Mouse (Mus musculus): ENCODE measurements around the gene Gatad2a. TPM values are rescaled to one million over a fixed set of nuclear protein-coding genes. Genes with fewer than 3 reads are reported as not detected.
A peak's percentile ranks its signal among the peaks of the same experiment; 100 is the strongest.

Gatad2a gene
- total and polyA plus RNA-seq, 3 experiments, result 52.2 to 139 (median 99.3) TPM

- TF ChIP-seq TAL1 (conservative IDR thresholded peaks at IDR 0.05; ENCODE audit: low read depth, low read length) (no peak), CTCF (IDR thresholded peaks at IDR 0.05; ENCODE audit: low read depth, low read length) (no peak), GATA1 (IDR thresholded peaks at IDR 0.05; ENCODE audit: borderline replicate concordance, low read length) (no peak), GATA2 (IDR thresholded peaks at IDR 0.05; ENCODE audit: borderline replicate concordance, low read depth, low read length) (no peak), POLR2AphosphoS5 (IDR thresholded peaks at IDR 0.05; ENCODE audit: insufficient replicate concordance, low read depth, low read length) (no peak)
- DNase-seq (ENCODE audit: low spot score) (no peak), ATAC-seq (ENCODE audit: extremely low read depth, insufficient number of reproducible peaks, low FRiP score, poor library complexity, severe bottlenecking) (no peak)
- Histone ChIP-seq H3K4me1 (ENCODE audit: insufficient read depth, low read depth, low read length) (peaks cover 8% of the 10 kb centered on the region; the same call in 1 of the 2 replicates), H3K4me3 (ENCODE audit: low read depth, low read length) (no peak overlapping the region), H3K36me3 (replicated peaks) (no peaks in the 10 kb centered on the region), H3K9me3 (replicated peaks) (peaks cover 2% of the 10 kb centered on the region; the same call in 1 of the 2 replicates), H3K27me3 (ENCODE audit: insufficient read depth, low read length) (peaks cover 30% of the 10 kb centered on the region)
These were observed 121.5 kb downstream of the Gatad2a start for GRCm38 (mm10) chr8:69874654-69875053.

GRCm38 (mm10) chr8:69874155-69874554 is 122.0 kb downstream of the Gatad2a start:
- peaks cover 29% of the 10 kb centered on the region for H3K27me3 ChIP-seq (ENCODE audit: insufficient read depth, low read length)
- H3K9me3 ChIP-seq (replicated peaks), result no peaks in the 10 kb centered on the region
- H3K36me3 ChIP-seq (replicated peaks), result no peaks in the 10 kb centered on the region
- H3K4me1 ChIP-seq (ENCODE audit: insufficient read depth, low read depth, low read length), result peaks cover 8% of the 10 kb centered on the region; the same call in 1 of the 2 replicates
- TF ChIP-seq TAL1 (conservative IDR thresholded peaks at IDR 0.05; ENCODE audit: low read depth, low read length) (no peak), GATA2 (IDR thresholded peaks at IDR 0.05; ENCODE audit: borderline replicate concordance, low read depth, low read length) (no peak), GATA1 (IDR thresholded peaks at IDR 0.05; ENCODE audit: borderline replicate concordance, low read length) (no peak), CTCF (IDR thresholded peaks at IDR 0.05; ENCODE audit: low read depth, low read length) (peak; percentile 82)
- no peak for DNase-seq (ENCODE audit: low spot score)
- no peak overlapping the region for H3K4me3 ChIP-seq (ENCODE audit: low read depth, low read length)
- ATAC-seq (ENCODE audit: extremely low read depth, insufficient number of reproducible peaks, low FRiP score, poor library complexity, severe bottlenecking), result no peak

- TF ChIP-seq POLR2AphosphoS5 (IDR thresholded peaks at IDR 0.05; ENCODE audit: insufficient replicate concordance, low read depth, low read length) (no peak), TAL1 (conservative IDR thresholded peaks at IDR 0.05; ENCODE audit: low read depth, low read length) (no peak)
- Histone ChIP-seq H3K36me3 (replicated peaks) (no peaks in the 10 kb centered on the region), H3K27me3 (ENCODE audit: insufficient read depth, low read length) (peaks cover 23% of the 10 kb centered on the region), H3K9me3 (replicated peaks) (no peaks in the 10 kb centered on the region), H3K4me3 (ENCODE audit: low read depth, low read length) (no peak overlapping the region), H3K4me1 (ENCODE audit: insufficient read depth, low read depth, low read length) (peaks cover 3% of the 10 kb centered on the region; the same call in 1 of the 2 replicates)
- no peak for ATAC-seq (ENCODE audit: extremely low read depth, insufficient number of reproducible peaks, low FRiP score, poor library complexity, severe bottlenecking)
- DNase-seq (ENCODE audit: low spot score), result no peak
These were observed 125.3 kb downstream of the Gatad2a start for GRCm38 (mm10) chr8:69870907-69871306.

- ATAC-seq (ENCODE audit: extremely low read depth, insufficient number of reproducible peaks, low FRiP score, poor library complexity, severe bottlenecking), result no peak
- H3K27me3 ChIP-seq (ENCODE audit: insufficient read depth, low read length), result peaks cover 23% of the 10 kb centered on the region
- no peak overlapping the region for H3K4me3 ChIP-seq (ENCODE audit: low read depth, low read length)
- no peak for TF ChIP-seq POLR2AphosphoS5 (IDR thresholded peaks at IDR 0.05; ENCODE audit: insufficient replicate concordance, low read depth, low read length)
- TF ChIP-seq GATA1 (IDR thresholded peaks at IDR 0.05; ENCODE audit: borderline replicate concordance, low read length), result no peak
- TF ChIP-seq TAL1 (conservative IDR thresholded peaks at IDR 0.05; ENCODE audit: low read depth, low read length), result no peak
- no peak for TF ChIP-seq CTCF (IDR thresholded peaks at IDR 0.05; ENCODE audit: low read depth, low read length)
- no peak for TF ChIP-seq GATA2 (IDR thresholded peaks at IDR 0.05; ENCODE audit: borderline replicate concordance, low read depth, low read length)
- H3K4me1 ChIP-seq (ENCODE audit: insufficient read depth, low read depth, low read length), result peaks cover 3% of the 10 kb centered on the region; the same call in 1 of the 2 replicates
- no peak for DNase-seq (ENCODE audit: low spot score)
- no peaks in the 10 kb centered on the region for H3K9me3 ChIP-seq (replicated peaks)
- H3K36me3 ChIP-seq (replicated peaks), result no peaks in the 10 kb centered on the region
These were observed 126.0 kb downstream of the Gatad2a start for GRCm38 (mm10) chr8:69870003-69870765.

GRCm38 (mm10) chr8:69867696-69868326 is 128.4 kb downstream of the Gatad2a start:
- TF ChIP-seq GATA1 (IDR thresholded peaks at IDR 0.05; ENCODE audit: borderline replicate concordance, low read length), result no peak
- no peak for TF ChIP-seq TAL1 (conservative IDR thresholded peaks at IDR 0.05; ENCODE audit: low read depth, low read length)
- TF ChIP-seq CTCF (IDR thresholded peaks at IDR 0.05; ENCODE audit: low read depth, low read length), result no peak
- no peak for TF ChIP-seq POLR2AphosphoS5 (IDR thresholded peaks at IDR 0.05; ENCODE audit: insufficient replicate concordance, low read depth, low read length)
- TF ChIP-seq GATA2 (IDR thresholded peaks at IDR 0.05; ENCODE audit: borderline replicate concordance, low read depth, low read length), result no peak
- Histone ChIP-seq H3K9me3 (replicated peaks) (no peaks in the 10 kb centered on the region), H3K36me3 (replicated peaks) (no peaks in the 10 kb centered on the region), H3K27me3 (ENCODE audit: insufficient read depth, low read length) (peaks cover 29% of the 10 kb centered on the region), H3K4me1 (ENCODE audit: insufficient read depth, low read depth, low read length) (peaks cover 2% of the 10 kb centered on the region; the same call in 1 of the 2 replicates), H3K4me3 (ENCODE audit: low read depth, low read length) (no peak overlapping the region)
- ATAC-seq (ENCODE audit: extremely low read depth, insufficient number of reproducible peaks, low FRiP score, poor library complexity, severe bottlenecking), result no peak
- DNase-seq (ENCODE audit: low spot score), result no peak

DNA sequence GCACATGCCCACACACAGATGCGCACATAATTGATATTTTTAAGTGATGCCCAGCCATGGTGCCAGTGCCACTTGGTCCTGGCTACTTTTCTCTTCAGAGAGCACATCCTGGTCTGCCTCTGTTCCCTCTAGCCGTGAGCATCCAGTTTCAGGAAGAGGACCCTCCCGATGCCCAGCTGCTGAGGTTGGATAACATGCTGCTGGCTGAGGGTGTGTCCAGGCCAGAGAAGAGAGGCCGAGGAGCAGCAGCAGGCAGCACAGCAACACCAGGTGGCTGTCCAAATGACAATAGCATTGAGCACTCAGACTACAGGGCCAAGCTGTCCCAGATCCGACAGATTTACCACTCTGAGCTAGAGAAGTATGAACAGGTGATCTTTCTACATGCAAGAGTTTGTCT is 132.0 kb downstream of the Gatad2a start:
- Histone ChIP-seq H3K9me3 (replicated peaks) (no peaks in the 10 kb centered on the region), H3K27me3 (ENCODE audit: insufficient read depth, low read length) (peaks cover 10% of the 10 kb centered on the region; the same call in 1 of the 2 replicates), H3K4me1 (ENCODE audit: insufficient read depth, low read depth, low read length) (peaks cover 2% of the 10 kb centered on the region; the same call in 1 of the 2 replicates), H3K4me3 (ENCODE audit: low read depth, low read length) (no peak overlapping the region), H3K36me3 (replicated peaks) (no peaks in the 10 kb centered on the region)
- TF ChIP-seq TAL1 (conservative IDR thresholded peaks at IDR 0.05; ENCODE audit: low read depth, low read length) (no peak), POLR2AphosphoS5 (IDR thresholded peaks at IDR 0.05; ENCODE audit: insufficient replicate concordance, low read depth, low read length) (no peak), CTCF (IDR thresholded peaks at IDR 0.05; ENCODE audit: low read depth, low read length) (no peak), GATA1 (IDR thresholded peaks at IDR 0.05; ENCODE audit: borderline replicate concordance, low read length) (no peak), GATA2 (IDR thresholded peaks at IDR 0.05; ENCODE audit: borderline replicate concordance, low read depth, low read length) (no peak)
- DNase-seq (ENCODE audit: low spot score) (no peak), ATAC-seq (ENCODE audit: extremely low read depth, insufficient number of reproducible peaks, low FRiP score, poor library complexity, severe bottlenecking) (no peak)
